In the genomic region with DNA sequence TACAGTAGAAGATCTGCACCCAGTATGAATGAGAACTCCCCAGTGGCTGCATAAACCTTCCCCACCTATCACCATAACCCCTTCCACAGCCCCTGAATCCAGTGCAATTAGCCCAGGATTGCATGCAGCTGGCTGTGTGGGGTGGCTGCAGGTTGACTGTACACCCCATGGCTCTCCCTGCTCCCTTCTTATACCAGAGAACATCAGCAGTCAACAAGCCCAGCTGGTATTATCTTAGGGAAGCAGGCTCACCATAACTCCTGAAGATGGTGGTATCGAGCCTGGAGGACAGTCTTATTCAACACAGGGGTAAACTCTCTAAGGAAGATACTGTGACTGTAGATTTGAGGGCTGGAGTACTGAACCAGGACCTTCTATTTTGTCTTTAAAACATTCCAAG, we compare ENCODE assay signal across 25 mouse cellular contexts. TPM values are rescaled to one million over a fixed set of nuclear protein-coding genes. Genes with fewer than 3 reads are reported as not detected.
"Had no signal": no experiment of that assay in that cellular context is flagged by ENCODE, and none has a peak within 500 bp of the region (broad histone marks: within the 10 kb centered on the region; RNA-seq: fewer than 3 reads in every experiment).

No protein-coding gene starts in this region.

- H3K4me1 ChIP-seq: lung, embryonic 15.5 days; midbrain, embryonic 15.5 days; neural tube, embryonic 12.5 days; stomach, embryonic 15.5 days had no signal

- ATAC-seq: midbrain, embryonic 15.5 days had no signal

- DNase-seq: kidney, adult 8-10 months; kidney, postnatal 36 days; left cerebral cortex, postnatal 4 days; lung, postnatal 14 days; retina, postnatal 1 day; right cerebral cortex, postnatal 14 days; thymus, postnatal 4 days had no signal

- H3K9ac ChIP-seq: lung, embryonic 15.5 days; midbrain, embryonic 15.5 days; neural tube, embryonic 12.5 days; stomach, embryonic 15.5 days had no signal

- H3K4me2 ChIP-seq: lung, embryonic 15.5 days; midbrain, embryonic 11.5 days; midbrain, embryonic 15.5 days; neural tube, embryonic 12.5 days; stomach, embryonic 15.5 days had no signal

- H3K4me3 ChIP-seq: lung, embryonic 15.5 days; midbrain, embryonic 15.5 days; neural tube, embryonic 12.5 days; stomach, embryonic 15.5 days had no signal

- H3K27me3 ChIP-seq: lung, embryonic 15.5 days; midbrain, embryonic 15.5 days; neural tube, embryonic 12.5 days; stomach, embryonic 15.5 days had no signal

- H3K27ac ChIP-seq: kidney, postnatal 0 days; lung, embryonic 15.5 days; macrophage; midbrain, embryonic 15.5 days; neural tube, embryonic 12.5 days; stomach, embryonic 15.5 days had no signal

- H3K36me3 ChIP-seq: lung, embryonic 15.5 days; midbrain, embryonic 15.5 days; neural tube, embryonic 12.5 days; stomach, embryonic 15.5 days had no signal

- H3K9me3 ChIP-seq: lung, embryonic 15.5 days; midbrain, embryonic 15.5 days; neural tube, embryonic 12.5 days; stomach, embryonic 15.5 days had no signal

RNA-seq across cellular contexts. Expression of a gene that starts 12.1 kb away (rescaled TPM):
- total RNA-seq: layer of hippocampus, adult 18-20 months; layer of hippocampus, postnatal 10 days; left cerebral cortex, adult 18-20 months; left cerebral cortex, postnatal 10 days; left cerebral cortex, postnatal 4 days; monocyte, adult 5-6 weeks had no signal
- polyA plus RNA-seq: intestine, postnatal 0 days; kidney, postnatal 0 days; limb, embryonic 14.5 days; liver, embryonic 16.5 days; lung, embryonic 15.5 days; macrophage; midbrain, embryonic 11.5 days; midbrain, embryonic 15.5 days; neural tube, embryonic 12.5 days; spleen, adult 2 months; stomach, embryonic 15.5 days; testis, adult 2 months; thymus, postnatal 0 days had no signal
